8 mouse cellular contexts compared by ENCODE assay signal in genomic region chr13:60050799-60051580, GRCm38 (mm10).
DNase-seq lines count a peak whose midpoint lies in the region; ATAC-seq and TF ChIP-seq lines count a peak whose summit lies in the region.

No protein-coding gene starts in this region.

- 61% methylated on average over 9 of the region's 9 CpGs for WGBS in kidney, postnatal 0 days
- 39% methylated on average over 9 of the region's 9 CpGs for WGBS in hindbrain, embryonic 13.5 days
- WGBS in midbrain, embryonic 15.5 days: 36% methylated on average over 9 of the region's 9 CpGs

- H3K27me3 ChIP-seq in kidney, postnatal 0 days (ENCODE audit: insufficient read depth, low read length): no peaks in the 10 kb centered on the region
- no peaks in the 10 kb centered on the region for H3K27me3 ChIP-seq in hindbrain, embryonic 13.5 days
- no peaks in the 10 kb centered on the region for H3K27me3 ChIP-seq in midbrain, embryonic 15.5 days (replicated peaks)

- H3K36me3 ChIP-seq in kidney, postnatal 0 days (ENCODE audit: insufficient read depth, low read length): no peaks in the 10 kb centered on the region
- no peaks in the 10 kb centered on the region for H3K36me3 ChIP-seq in hindbrain, embryonic 13.5 days
- H3K36me3 ChIP-seq in midbrain, embryonic 15.5 days (replicated peaks): no peaks in the 10 kb centered on the region

- H3K4me2 ChIP-seq in kidney, postnatal 0 days (ENCODE audit: low read length): no peak overlapping the region
- H3K4me2 ChIP-seq in hindbrain, embryonic 13.5 days: no peak overlapping the region
- H3K4me2 ChIP-seq in midbrain, embryonic 15.5 days: no peak overlapping the region

- 0 out of 2 replicates have a peak, but pooled peaks cover 3% of the 10 kb centered on the region for H3K4me1 ChIP-seq in kidney, postnatal 0 days (replicated peaks; ENCODE audit: insufficient read depth, low read length)
- H3K4me1 ChIP-seq in hindbrain, embryonic 13.5 days (replicated peaks): peaks cover 27% of the 10 kb centered on the region
- peaks cover 3% of the 10 kb centered on the region; the same call in 1 of the 2 replicates for H3K4me1 ChIP-seq in midbrain, embryonic 15.5 days

- no peak overlapping the region for H3K4me3 ChIP-seq in kidney, postnatal 0 days (replicated peaks; ENCODE audit: low read depth, low read length)
- no peak overlapping the region for H3K4me3 ChIP-seq in hindbrain, embryonic 13.5 days
- H3K4me3 ChIP-seq in midbrain, embryonic 15.5 days: no peak overlapping the region

- H3K9ac ChIP-seq in kidney, postnatal 0 days (ENCODE audit: low read depth, low read length): no peak overlapping the region
- H3K9ac ChIP-seq in hindbrain, embryonic 13.5 days: no peak overlapping the region
- no peak overlapping the region for H3K9ac ChIP-seq in midbrain, embryonic 15.5 days

- H3K27ac ChIP-seq in kidney, postnatal 0 days: no peak overlapping the region
- H3K27ac ChIP-seq in hindbrain, embryonic 13.5 days: no peak overlapping the region
- no peak overlapping the region for H3K27ac ChIP-seq in midbrain, embryonic 15.5 days

- TF ChIP-seq CTCF in kidney, postnatal 0 days (IDR thresholded peaks at IDR 0.05; ENCODE audit: low read depth): no peak

- intact Hi-C loops in heart, postnatal 14 days (cut with DNase I): no loop called here

- no peak for DNase-seq in kidney, postnatal 0 days (ENCODE audit: low spot score)
- DNase-seq in kidney, postnatal 25 days: no peak
- peak; percentile 20 for DNase-seq in brain, embryonic 18.5 days (ENCODE audit: low read depth, low spot score)
- no peak for DNase-seq in kidney, postnatal 10 days
- no peak for DNase-seq in heart, postnatal 14 days

- H3K9me3 ChIP-seq in kidney, postnatal 0 days (replicated peaks; ENCODE audit: low read length): no peaks in the 10 kb centered on the region
- H3K9me3 ChIP-seq in hindbrain, embryonic 13.5 days: no peaks in the 10 kb centered on the region
- H3K9me3 ChIP-seq in midbrain, embryonic 15.5 days: no peaks in the 10 kb centered on the region

- ATAC-seq in kidney, postnatal 0 days (replicated peaks; ENCODE audit: low FRiP score, low read depth): peak; percentile 61
- peak; percentile 64; the same call in 1 of the 2 replicates for ATAC-seq in hindbrain, embryonic 13.5 days (ENCODE audit: low FRiP score)
- ATAC-seq in midbrain, embryonic 15.5 days (replicated peaks): peak; percentile 45
- ATAC-seq in megakaryocyte, adult 5-6 weeks (ENCODE audit: poor library complexity, severe bottlenecking): no peak
